Mouse (Mus musculus) v-Abl transformed pro-B cells (cell line): ENCODE results near the gene Trip12.

Source experiments
- in situ Hi-C, 2 experiments: fragments of 400-800 bp; cut with MboI; formaldehyde crosslinking; loops; one replicate each; pipeline ENCODE4 v1.15.1; 2025; ENCODE audit not compliant: unreplicated experiment in 2 of 2

The Trip12 gene

DNA sequence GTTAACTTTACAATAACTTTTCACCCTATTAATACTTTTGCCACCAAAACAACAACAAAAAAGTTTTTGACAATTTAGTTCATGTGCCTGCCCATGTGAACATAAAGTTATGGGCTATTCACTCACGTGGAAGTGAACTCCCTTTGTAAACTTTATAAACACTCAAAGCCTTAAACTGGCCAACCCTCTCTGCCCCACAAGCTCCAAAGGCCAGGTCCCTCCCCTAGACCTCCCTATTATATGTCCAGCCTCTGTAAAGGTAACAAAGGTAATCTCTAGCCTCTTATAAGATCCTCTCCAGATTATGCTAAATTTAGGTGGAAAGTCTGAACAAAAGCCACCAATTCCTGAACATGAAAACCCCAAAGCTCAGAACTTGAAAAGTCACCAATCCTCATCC, 36.5 kb downstream of the Trip12 start:
- in situ Hi-C loops = no loop called here

DNA sequence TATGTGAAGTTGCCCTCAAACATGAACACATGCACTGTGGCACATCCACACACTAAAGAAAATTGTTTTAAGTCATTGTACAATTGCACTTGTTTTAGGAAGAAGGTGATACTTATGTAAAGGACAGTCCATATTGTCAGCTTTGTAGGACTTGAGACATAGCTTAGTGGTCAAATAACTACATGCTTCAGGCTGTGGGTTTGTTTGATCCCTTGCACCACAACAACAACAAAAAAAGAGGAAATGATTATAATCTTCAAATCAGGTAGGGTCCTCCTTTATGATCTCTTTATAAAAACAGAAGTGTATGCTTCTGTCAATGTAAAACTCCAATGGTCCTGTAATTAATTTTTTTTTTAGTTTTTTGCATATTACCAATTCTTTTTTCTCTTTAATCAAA, 41.1 kb downstream of the Trip12 start:
- in situ Hi-C loops = no loop called here

DNA sequence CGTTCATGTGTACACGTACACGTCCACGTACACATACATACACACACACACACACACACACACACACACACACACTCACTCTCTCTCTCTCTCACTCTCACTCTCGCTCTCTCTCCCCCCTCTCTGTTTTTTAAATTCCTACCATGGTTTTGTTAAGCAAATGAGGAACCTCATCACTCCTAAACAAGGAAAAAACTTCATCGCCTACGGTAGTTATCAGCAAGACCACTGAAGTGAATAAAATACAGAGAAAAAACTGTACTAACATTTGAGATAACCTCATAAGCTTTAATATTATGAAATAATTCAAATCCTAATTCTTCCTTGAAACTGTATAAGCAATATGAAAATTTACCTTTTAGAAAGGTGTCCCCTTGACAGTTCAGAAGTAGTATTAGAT, 45.0 kb downstream of the Trip12 start:
- in situ Hi-C loops = no loop called here

DNA sequence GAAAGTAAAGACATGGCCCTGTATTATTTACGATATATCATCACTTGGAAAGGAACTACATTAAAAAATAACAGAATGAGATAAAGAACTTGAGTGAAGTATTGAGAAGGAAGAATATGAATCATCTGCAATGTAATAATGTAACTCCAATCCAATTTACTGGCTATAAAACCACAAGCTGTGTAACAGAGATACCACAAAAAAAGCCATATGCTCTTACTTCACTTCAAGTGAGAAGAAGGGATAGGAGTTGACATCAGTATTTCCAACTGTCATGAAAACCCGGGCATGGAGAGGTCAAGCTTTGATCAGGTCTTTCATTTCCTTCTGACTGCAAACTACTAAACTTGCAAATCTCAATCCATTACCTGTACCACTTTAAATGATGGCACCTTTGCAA, 48.9 kb downstream of the Trip12 start:
- in situ Hi-C loops = no loop called here

DNA sequence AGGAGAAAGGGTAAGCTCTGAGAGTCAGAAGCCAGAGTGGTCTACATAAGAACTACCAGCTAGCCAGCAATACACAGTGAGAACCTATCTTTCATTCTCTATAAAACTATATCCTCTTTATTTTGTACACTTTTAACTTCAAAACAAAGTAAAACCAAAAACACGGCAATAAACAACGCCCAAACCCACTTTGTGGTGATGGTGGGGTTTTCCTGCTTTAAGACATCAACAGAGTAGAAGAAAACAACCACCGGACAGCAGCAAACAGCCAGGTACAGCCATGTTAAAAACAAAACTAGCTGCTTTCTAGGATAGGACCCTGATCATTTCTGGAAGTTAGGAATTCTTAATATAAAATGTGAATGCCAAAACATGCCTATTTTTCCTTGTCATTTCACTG, 59.7 kb downstream of the Trip12 start:
- in situ Hi-C loops = no loop called here

DNA sequence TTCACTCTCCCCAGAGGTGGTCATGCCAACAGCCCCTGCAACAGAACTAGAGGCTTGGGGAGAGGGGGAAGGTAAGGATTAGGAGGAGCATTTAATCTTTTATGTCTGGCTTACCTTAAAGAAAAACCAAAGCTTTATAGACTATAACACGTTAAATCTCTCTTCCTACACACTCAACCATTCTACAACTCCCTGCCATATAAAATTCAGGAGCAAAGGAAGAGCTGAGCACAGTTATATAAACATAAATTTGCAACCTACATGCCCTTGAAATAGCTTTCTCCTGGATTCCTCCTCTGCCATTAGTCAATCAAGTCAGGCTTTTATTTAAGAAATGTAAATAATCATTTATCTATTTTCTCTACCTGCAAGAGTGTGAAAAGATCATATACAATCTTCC, 62.9 kb downstream of the Trip12 start:
- in situ Hi-C loops = no loop called here

DNA sequence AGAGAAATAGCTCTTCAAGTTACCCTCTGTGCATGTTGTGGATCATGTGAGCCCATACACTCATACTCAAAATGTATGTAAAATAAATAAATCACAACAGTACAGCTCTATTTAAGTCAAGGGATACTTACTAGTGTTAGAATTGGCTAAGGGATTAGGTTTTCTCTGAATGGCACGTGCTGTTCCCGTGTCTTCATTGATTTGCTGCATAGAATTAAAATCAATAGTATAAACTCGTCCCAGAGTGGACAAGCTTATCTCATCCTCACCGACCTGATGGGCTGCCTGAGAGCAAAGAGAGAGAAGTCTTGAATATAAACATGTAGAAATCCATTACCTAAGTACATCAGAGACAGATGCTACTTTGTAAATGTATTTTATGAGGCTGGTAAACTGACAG, 81.5 kb downstream of the Trip12 start:
- in situ Hi-C loops = loop anchor here in 1 of 2 experiments (25.0 kb wide), 1 partner anchor 1872 kb away; no protein-coding TSS in a partner anchor

DNA sequence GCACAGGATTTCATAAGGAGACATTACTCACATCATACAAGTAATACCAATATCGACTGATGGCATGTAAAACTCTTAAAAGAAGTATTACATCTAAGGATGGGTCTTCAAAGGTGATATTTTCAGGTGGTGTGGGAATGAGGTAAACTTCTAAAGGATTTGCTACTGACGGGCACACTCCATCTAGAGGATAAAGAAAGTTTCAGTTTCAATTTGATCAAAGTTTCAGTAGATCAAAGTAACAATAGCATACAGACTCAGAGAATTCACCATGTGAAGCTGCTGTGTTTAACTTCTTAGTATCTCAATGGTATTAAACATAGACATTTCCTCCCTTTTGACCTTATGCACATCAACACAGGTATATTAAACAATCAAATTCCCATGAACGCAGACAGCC, 98.2 kb downstream of the Trip12 start:
- in situ Hi-C loops = loop anchor here in 1 of 2 experiments (25.0 kb wide), 1 partner anchor 2005 kb away; no protein-coding TSS in a partner anchor

DNA sequence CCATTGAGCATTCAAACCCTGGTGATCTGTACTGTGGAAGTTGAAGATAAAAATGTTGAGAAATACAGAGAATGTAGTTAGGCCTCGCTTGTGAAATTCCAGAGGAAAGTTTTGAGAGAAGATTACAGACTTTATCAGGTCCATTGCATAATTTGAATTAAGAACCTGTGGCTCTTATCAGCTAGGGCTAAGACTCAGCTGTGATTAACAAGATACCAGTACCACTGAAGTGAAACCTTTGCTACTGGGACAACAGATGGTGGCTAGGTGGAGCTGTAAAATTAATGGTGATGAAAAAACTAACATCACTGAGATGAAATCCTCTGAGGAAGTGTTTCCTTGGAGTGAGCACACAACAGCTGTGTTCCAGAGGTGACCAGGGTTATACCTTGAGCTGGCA, 100.2 kb downstream of the Trip12 start:
- in situ Hi-C loops = loop anchor here in 1 of 2 experiments (25.0 kb wide), 1 partner anchor 2003 kb away; no protein-coding TSS in a partner anchor

DNA sequence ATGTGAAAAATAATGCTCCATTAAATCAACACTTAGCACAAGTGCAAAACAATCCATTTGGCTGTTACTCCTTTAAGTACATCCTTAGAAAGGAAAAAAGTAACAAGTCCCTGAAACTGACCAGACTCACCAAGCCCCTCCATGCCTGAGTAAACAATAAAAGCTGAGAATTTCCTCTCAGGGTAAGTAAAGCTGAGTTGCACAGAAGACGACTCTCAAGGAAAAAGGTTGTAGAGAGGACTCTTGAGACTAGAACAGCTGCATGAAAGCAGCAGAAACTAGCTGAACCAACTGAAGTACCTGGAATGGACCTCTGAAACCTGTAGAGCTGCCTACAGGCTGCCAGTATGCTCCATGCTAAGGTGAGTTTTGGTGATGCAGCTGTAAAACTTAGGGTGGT, 103.2 kb downstream of the Trip12 start:
- in situ Hi-C loops = loop anchor here in 1 of 2 experiments (25.0 kb wide), 1 partner anchor 2000 kb away; no protein-coding TSS in a partner anchor

DNA sequence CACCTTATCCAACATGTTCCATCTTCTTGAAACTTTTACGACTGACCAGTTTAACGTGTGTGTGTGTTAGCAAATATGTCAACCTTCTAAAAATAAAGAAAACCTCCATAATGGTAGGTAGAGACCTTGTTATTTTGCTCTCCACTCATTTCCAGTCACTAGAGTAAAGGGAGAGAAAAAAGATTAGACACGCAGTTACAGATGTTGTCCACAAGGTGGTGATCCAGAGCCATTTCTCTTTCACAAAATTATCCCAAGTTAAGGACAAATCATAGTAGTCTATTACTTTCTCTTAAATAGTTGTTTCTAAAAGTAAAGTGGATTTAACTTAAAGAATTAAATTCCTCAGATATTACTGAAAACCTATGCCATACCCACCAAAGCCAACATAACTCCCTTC, 106.5 kb downstream of the Trip12 start:
- in situ Hi-C loops = loop anchor here in 1 of 2 experiments (25.0 kb wide), 1 partner anchor 1996 kb away; no protein-coding TSS in a partner anchor

DNA sequence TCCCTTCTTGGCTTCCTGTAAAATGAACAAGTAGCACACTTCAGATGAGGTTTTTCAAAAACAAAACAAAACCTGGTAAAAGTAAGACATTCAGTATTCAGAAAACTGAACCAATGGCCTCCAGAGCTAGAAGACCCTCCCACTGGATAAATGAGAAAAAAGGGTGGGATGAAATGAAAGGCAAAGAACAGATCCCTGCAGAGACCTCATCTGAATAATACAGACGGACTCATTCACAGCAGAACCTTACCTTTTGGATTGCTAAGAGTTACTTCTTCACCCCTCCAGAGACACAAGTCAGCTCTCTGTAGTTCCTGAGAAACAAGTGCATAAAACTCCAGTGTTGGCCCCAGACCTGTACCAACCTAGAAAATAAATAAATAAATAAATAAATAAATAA, 108.6 kb downstream of the Trip12 start:
- in situ Hi-C loops = loop anchor here in 1 of 2 experiments (25.0 kb wide), 1 partner anchor 1994 kb away; no protein-coding TSS in a partner anchor

DNA sequence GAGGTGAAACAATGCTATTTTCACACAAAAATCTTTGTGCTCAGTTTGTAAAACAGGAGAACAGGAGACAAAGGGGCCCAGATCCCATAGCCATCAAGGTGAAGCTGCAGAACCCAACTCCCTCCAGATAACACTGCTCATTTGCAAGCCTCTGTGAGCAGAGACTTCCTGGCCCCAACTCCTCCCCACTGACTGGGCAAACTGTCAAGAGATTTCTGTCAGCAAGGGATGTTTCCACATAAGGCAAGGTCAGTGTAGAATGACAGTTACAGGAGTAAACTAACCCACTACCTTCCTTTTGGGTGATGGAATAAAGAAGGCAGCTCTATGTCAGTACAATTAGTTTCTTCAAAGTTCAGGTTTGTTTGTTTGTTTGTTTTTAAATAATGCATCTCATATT, 117.5 kb downstream of the Trip12 start:
- in situ Hi-C loops = no loop called here

DNA sequence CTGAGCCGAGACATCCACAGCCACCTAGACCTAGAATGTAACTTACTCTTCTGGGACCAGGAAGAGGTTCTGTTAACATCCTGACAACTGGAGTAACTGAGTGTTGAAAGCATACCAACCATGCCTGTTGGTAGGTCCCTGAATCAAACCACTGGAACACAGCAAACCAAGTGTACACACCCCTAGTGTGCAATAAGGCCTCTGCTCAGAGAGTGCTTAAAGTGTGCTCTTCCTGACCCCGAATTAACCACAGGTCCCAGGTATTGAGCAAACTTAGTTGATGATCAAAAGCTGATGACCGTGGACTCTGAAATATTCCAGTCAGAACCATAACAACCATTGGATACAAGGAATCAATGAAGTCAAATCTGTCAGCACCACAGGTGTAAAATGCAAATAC, 117.9 kb downstream of the Trip12 start:
- in situ Hi-C loops = no loop called here

DNA sequence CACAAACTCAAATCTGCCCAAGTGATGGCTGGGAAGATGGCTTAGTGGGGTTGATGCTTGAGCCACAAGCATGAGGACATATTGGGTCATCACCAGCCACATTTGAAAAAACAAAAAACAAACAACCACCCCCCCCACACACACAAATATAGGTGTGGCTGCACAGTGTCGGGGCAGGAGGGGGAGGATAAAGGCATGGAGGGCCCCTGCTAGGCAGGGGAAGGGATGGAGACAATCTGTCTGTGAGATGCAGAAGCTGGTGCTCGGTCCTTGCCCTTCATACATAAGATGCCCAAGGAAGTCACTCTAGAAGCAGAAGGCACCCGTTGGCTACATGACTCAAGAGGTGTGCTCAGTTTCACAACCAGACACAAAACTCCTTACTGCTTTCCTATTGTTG, 118.4 kb downstream of the Trip12 start:
- in situ Hi-C loops = no loop called here

DNA sequence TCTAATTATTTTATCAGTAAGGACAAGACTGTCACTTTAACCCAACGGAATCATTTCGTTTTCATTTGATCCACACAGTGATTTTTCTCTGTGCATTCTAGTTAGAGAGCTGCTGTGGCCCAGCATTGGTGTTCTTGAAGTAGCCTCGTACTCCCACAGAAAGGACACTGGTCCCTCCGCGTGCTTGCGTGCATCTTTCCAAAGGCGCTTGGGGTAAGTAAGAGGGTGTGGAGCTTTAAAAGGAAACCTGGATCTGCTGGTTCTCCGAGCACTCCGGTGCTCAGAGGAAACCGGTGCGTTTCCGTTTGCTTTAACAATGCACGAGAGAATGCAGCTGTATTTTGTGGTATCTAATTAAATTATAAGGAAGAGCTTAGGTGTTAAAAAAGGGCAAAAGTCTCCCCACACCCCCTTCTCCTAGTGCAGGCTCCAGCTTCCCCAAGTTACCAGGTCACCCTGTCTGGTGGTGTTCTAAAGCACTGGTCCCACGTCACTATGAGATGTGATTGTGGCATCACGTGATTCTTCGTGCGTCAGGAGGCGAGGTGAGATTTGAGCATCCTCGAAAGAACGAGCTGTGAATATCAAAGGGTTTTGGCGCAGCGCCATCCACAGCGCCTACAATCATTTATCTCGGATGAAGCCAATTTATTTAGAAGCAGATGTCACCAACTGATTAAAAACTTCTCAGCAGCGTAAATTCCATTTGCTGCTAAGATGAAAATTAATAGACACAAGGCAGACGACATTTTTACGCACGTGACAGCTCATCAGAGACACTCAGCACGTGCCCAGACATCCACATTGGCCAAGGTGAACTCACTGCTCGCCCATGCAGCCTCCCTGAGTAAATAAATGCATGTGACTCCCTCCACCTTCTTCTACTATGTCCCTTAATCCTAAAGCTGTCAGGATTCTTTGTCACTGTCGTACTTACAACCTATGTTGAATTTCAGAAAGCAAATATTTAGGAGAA, 130.2 kb downstream of the Trip12 start:
- in situ Hi-C loops = no loop called here

DNA sequence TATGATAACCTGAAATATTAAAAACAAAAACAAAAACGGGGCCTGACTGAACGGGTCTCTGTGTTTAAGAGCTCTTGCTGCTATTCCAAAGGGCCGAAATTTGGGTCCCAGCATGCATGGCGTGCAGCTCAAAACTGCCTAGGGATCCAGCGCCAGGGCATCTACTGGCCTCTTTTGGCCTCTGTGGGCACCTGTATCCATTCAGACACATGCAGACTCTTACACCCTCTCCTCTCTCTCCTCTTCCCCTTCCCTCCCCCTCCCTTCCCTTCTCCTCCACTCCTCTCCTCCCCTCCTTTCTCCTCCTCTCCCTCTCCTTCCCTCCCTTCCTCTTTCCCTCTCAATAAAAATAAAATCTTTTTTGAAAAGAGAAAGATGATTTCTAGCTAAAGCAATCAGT, 130.9 kb downstream of the Trip12 start:
- in situ Hi-C loops = no loop called here

DNA sequence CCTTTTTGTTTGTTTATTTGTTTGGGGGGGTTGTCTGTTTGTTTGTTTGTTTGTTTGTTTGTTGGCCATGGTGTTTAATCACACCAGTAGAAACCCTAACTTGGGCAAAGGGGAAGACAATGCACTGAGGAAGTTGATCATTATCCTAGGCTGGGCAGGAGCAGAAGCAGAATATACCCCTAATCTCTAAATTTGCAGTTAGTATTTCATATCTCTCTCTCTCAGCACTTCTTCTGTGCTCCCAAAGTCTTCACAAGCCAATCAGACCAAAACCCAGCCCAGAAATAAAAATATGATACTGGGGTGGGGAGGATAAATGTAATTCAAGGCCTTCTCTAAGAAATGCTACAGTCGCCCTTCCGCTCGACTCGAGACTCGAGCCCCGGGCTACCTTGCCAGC, 140.1 kb downstream of the Trip12 start:
- in situ Hi-C loops = no loop called here

DNA sequence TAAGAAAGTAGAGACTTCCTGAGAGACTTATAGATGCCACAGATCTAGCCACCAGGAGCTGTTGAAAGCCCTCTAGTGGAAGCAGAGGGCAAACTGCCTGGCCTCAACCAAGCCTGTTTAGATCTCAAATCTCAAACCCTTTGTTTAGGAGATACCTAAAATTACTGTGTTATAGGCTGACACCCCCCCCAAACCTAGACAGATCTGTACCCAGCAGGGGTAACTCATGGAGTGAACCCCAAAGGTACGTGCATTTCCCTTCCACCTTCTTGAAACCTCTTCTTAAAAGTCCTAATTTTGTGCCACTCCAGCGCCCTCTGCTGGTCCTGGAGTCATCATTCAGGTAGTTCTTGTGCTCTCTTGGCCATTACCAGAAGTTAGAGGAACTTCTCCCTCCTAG, 143.2 kb downstream of the Trip12 start:
- in situ Hi-C loops = no loop called here

DNA sequence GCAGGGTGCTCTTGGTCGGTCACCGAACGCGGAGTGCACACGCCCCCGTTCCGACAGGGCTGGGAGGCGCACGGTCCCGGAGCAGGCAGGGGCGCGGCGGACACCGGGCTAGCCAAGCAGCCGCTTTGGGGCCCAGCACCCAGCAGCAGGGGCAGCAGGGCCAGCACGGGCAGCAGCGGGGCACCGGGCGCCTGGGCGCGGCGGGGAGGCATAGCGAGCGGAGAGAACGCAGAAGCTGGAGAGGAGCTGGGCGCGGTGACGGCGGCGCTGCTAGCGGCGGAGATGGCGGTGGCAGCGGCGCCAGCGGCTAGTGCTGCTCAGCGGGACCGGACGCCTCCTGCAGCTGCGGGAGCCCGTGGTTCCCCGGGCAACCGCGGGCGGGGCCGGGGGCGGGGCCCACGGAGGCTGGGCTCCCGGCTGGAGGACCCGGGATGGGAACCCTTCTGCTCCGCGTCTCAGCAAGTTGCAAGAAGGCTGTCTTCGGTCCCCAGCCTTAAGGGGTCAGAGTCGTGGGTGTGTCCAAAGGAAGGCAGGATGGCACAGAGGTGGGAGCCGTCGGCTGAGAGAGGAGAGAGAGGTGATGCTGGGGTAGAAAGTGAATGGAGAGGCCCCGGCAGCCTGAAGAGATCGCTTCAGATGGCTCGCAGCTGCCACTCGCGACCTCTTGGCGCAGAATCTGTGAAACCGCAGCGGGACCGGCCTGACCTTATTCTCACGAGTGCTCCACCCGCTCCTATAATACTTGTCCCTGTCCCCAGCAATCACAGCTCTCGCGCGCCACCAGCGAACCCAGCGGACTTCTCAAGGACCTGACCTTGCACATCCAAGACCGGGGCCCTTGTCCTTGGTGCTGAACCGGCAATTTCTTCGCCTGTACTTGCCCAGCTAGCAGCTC, 144.6 kb downstream of the Trip12 start, which contains the start of gene Dner:
Gene Dner, minus strand, starts transcription at position 705 of the 895 bp plus-strand sequence.
- in situ Hi-C loops = no loop called here
